Mouse (Mus musculus): ENCODE measurements at regions not wholly inside any gene's neighbourhood (a gene's known extent, or its start where the extent isn't known, plus 50 kb on each side); places are given as distances from the start of the nearest gene placed in this dataset.
A peak's percentile ranks its signal among the peaks of the same experiment; 100 is the strongest.

DNA sequence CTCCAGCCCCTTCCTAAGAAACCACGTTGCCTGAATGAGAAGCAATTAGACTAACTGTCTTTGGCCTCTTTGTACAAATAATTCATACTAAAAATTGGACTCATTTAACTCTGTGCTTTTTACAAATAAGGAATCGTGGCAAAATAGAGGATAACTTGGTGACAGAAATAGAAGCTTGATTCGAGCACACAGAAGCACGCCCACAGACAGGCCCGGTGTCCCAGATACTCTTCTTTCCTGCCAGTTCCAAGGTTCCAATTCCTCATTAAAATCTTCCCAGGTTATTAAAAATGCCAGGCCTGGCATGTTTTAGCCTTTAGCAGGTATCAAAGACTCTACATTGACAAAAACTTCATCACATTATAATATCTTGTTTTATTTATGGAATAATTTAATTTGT is 96.2 kb upstream of the Rxylt1 start:
- DNase-seq = no peak

GRCm38 (mm10) chr10:122185152-122185745 is 88.1 kb upstream of the Rxylt1 start:
- no peak for DNase-seq

GRCm38 (mm10) chr10:122183025-122183424 is 85.9 kb upstream of the Rxylt1 start:
- peak; percentile 10 to 51 for DNase-seq

DNA sequence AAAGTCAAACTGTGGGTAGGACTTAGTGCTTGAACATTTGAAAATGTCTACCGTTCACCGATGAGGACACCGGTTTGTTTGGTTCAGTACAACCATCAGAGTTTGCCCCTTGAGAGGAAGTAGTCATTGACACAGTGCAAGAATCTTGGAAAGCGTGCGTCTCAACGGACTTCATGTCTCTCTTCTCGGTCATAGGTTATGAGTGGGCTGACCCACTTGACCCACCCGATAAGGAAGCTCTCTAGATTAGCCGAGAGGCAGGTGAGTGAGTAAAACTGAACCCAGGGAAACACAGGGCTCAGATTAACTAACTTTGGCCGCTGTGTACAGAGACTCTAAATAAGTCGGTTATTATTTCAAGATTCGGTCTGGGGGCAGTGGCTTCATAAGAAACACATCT is 51.9 kb upstream of the Rxylt1 start:
- no peak for DNase-seq

- DNase-seq = no peak
These were observed 51.4 kb upstream of the Rxylt1 start for GRCm38 (mm10) chr10:122148609-122149008.

Measured in heart, adult 18-20 months (tissue).